Mouse (Mus musculus) lung, adult 10 weeks (tissue): ENCODE measurements around the gene Clec4a4. TPM values are rescaled to one million over a fixed set of nuclear protein-coding genes. Genes with fewer than 3 reads are reported as not detected.

Experiments used
- polyA plus RNA-seq: library from polyadenylated mRNA; stranded (reverse); fragments of 350-450 nt; fragmentation: Illumina TruSeq; extraction: RNeasy Lipid Tissue Mini Kit (QIAGEN cat#74804); gene quantifications from one replicate; pipeline ENCODE4 v1.2.3, GENCODE M21; 2014; ENCODE audit warnings: low read depth, low replicate concordance; ENCODE audit not compliant: insufficient read depth

The Clec4a4 gene
- not detected for polyA plus RNA-seq

GRCm38 (mm10) chr6:122989876-122990437 is at the start of gene Clec4a4:
TSS of gene Clec4a4 (plus strand) at chr6:122990367.

GRCm38 (mm10) chr6:122952401-122952800 is 37.8 kb upstream of the Clec4a4 start, which contains the start of gene Clec4a3:
TSS of gene Clec4a3 (plus strand) at chr6:122952515.

GRCm38 (mm10) chr6:123049742-123050372 is 59.7 kb downstream of the Clec4a4 start, which contains the start of gene Clec4b1:
TSS of gene Clec4b1 (plus strand) at chr6:123049962.

Other genes starting within 250 kb of the Clec4a4 start
- 2.6 TPM for gene Slc2a3, start 188.7 kb upstream of the Clec4a4 start, polyA plus RNA-seq
- gene Foxj2, start 170.5 kb upstream of the Clec4a4 start, polyA plus RNA-seq: 9.4 TPM
- gene C3ar1, start 134.2 kb upstream of the Clec4a4 start, polyA plus RNA-seq: 1.5 TPM
- gene Necap1, start 115.9 kb upstream of the Clec4a4 start, polyA plus RNA-seq: 17.3 TPM
- 6.7 TPM for gene Clec4a1, start 68.5 kb upstream of the Clec4a4 start, polyA plus RNA-seq
- 20.9 TPM for gene Clec4a3, start 37.9 kb upstream of the Clec4a4 start, polyA plus RNA-seq
- gene Clec4b1, start 59.6 kb downstream of the Clec4a4 start, polyA plus RNA-seq: 6.6 TPM
- 13.4 TPM for gene Clec4a2, start 116.1 kb downstream of the Clec4a4 start, polyA plus RNA-seq
- not detected for gene Clec4b2, start 182.5 kb downstream of the Clec4a4 start, polyA plus RNA-seq
- gene Clec4n, start 239.5 kb downstream of the Clec4a4 start, polyA plus RNA-seq: 25.8 TPM